In genomic region chr4:151981363-151981762, GRCm38 (mm10) we compare ENCODE assay signal across 8 mouse cellular contexts. TPM values are rescaled to one million over a fixed set of nuclear protein-coding genes. Genes with fewer than 3 reads are reported as not detected.
DNase-seq lines count a peak whose midpoint lies in the region; ATAC-seq and TF ChIP-seq lines count a peak whose summit lies in the region.

No protein-coding gene starts in this region.

- 10% methylated on average over 5 of the region's 5 CpGs for WGBS in bone marrow, adult 2 months
- WGBS in embryonic facial prominence, embryonic 14.5 days = 13% methylated on average over 5 of the region's 5 CpGs

- peak; percentile 61 for DNase-seq in A20 (ENCODE audit: low read depth, low spot score)
- peak; percentile 81 for DNase-seq in embryonic facial prominence, embryonic 14.5 days (ENCODE audit: low spot score)
- peak; percentile 68 to 82 for DNase-seq in heart, adult 9 months (ENCODE audit: low spot score in 2 of 2)
- peak; percentile 87 for DNase-seq in kidney, adult 9 months
- DNase-seq in liver = peak; percentile 81
- DNase-seq in spleen, postnatal 36 days (ENCODE audit: low spot score in 2 of 2) = peak; percentile 56 to 65

- H3K9me3 ChIP-seq in embryonic facial prominence, embryonic 14.5 days (ENCODE audit: control insufficient read depth, low read length) = no peaks in the 10 kb centered on the region

- H3K4me1 ChIP-seq in bone marrow, adult 2 months (ENCODE audit: control insufficient read depth, insufficient read depth, low read length) = 0 out of 2 replicates have a peak, but pooled peaks cover 2% of the 10 kb centered on the region
- no peaks in the 10 kb centered on the region; the same call in 1 of the 2 replicates for H3K4me1 ChIP-seq in embryonic facial prominence, embryonic 14.5 days (ENCODE audit: control insufficient read depth, insufficient read depth, low read length)

- no peak overlapping the region for H3K4me3 ChIP-seq in bone marrow, adult 2 months (replicated peaks; ENCODE audit: control insufficient read depth, low read depth, low read length)
- no peak overlapping the region for H3K4me3 ChIP-seq in embryonic facial prominence, embryonic 14.5 days (ENCODE audit: low read depth, low read length)

- no peaks in the 10 kb centered on the region for H3K27me3 ChIP-seq in embryonic facial prominence, embryonic 14.5 days (replicated peaks; ENCODE audit: control insufficient read depth, insufficient read depth, low read length)

- peak; percentile 99 for TF ChIP-seq CTCF in bone marrow, adult 2 months (IDR thresholded peaks at IDR 0.05; ENCODE audit: control insufficient read depth, insufficient read depth, low read length)

- no peak overlapping the region for H3K4me2 ChIP-seq in embryonic facial prominence, embryonic 14.5 days (ENCODE audit: low read depth, low read length)

- no peak overlapping the region for H3K9ac ChIP-seq in embryonic facial prominence, embryonic 14.5 days (ENCODE audit: low read depth, low read length)

- no peak overlapping the region for H3K27ac ChIP-seq in bone marrow, adult 2 months (ENCODE audit: control insufficient read depth, insufficient read depth, low read depth, low read length, poor library complexity)
- H3K27ac ChIP-seq in embryonic facial prominence, embryonic 14.5 days (replicated peaks; ENCODE audit: low read depth, low read length) = no peak overlapping the region

- peaks cover 58% of the 10 kb centered on the region for H3K36me3 ChIP-seq in embryonic facial prominence, embryonic 14.5 days (ENCODE audit: control insufficient read depth, insufficient read depth, low read length)

- peak; percentile 79 for ATAC-seq in embryonic facial prominence, embryonic 14.5 days (ENCODE audit: low read depth)
- ATAC-seq in monocyte, adult 5-6 weeks (replicated peaks; ENCODE audit: insufficient number of reproducible peaks, low FRiP score, low TSS enrichment, poor library complexity, severe bottlenecking) = peak; percentile 77

- no peak for TF ChIP-seq POLR2A in bone marrow, adult 2 months (IDR thresholded peaks at IDR 0.05; ENCODE audit: borderline replicate concordance, control insufficient read depth, low read depth, low read length)

RNA-seq across cellular contexts. Expression of gene Thap3, which starts 7.4 kb away (rescaled TPM):
- 16.4 and 23.6 TPM in 2 replicates for polyA plus RNA-seq in bone marrow, adult 2 months (2011; ENCODE audit: insufficient read depth, insufficient read length, low replicate concordance, missing spikeins)
- 31.7 and 32.7 TPM in 2 replicates for polyA plus RNA-seq in embryonic facial prominence, embryonic 14.5 days (2014; fragmentation: Nextera tagmentation; extraction: Ambion mirVana)
- total RNA-seq in monocyte, adult 5-6 weeks (2017) = 7.5 to 11.4 TPM (median 10.5 TPM) in 3 replicates

RNA-seq across cellular contexts. Expression of gene Phf13, which starts 14.7 kb away (rescaled TPM):
- polyA plus RNA-seq in bone marrow, adult 2 months (2011; ENCODE audit: insufficient read depth, insufficient read length, low replicate concordance, missing spikeins) = 1.9 and 2.8 TPM in 2 replicates
- 30.1 and 32.6 TPM in 2 replicates for polyA plus RNA-seq in embryonic facial prominence, embryonic 14.5 days (2014; fragmentation: Nextera tagmentation; extraction: Ambion mirVana)
- total RNA-seq in monocyte, adult 5-6 weeks (2017) = 6.7 to 8.8 TPM (median 7.8 TPM) in 3 replicates

RNA-seq across cellular contexts. Expression of gene Klhl21, which starts 27.2 kb away (rescaled TPM):
- polyA plus RNA-seq in bone marrow, adult 2 months (2011; ENCODE audit: insufficient read depth, insufficient read length, low replicate concordance, missing spikeins) = 3.5 and 6.6 TPM in 2 replicates
- 10.9 and 11.2 TPM in 2 replicates for polyA plus RNA-seq in embryonic facial prominence, embryonic 14.5 days (2014; fragmentation: Nextera tagmentation; extraction: Ambion mirVana)
- total RNA-seq in monocyte, adult 5-6 weeks (2017) = 7.1 to 11.1 TPM (median 9.6 TPM) in 3 replicates

RNA-seq across cellular contexts. Expression of gene Zbtb48, which starts 46.1 kb away (rescaled TPM):
- polyA plus RNA-seq in bone marrow, adult 2 months (2011; ENCODE audit: insufficient read depth, insufficient read length, low replicate concordance, missing spikeins) = 7.7 and 21.0 TPM in 2 replicates
- polyA plus RNA-seq in embryonic facial prominence, embryonic 14.5 days (2014; fragmentation: Nextera tagmentation; extraction: Ambion mirVana) = 19.0 and 19.9 TPM in 2 replicates
- total RNA-seq in monocyte, adult 5-6 weeks (2017) = 4.1 to 10.8 TPM (median 9.1 TPM) in 3 replicates

RNA-seq across cellular contexts. Expression of gene Dnajc11, which starts 47.9 kb away (rescaled TPM):
- polyA plus RNA-seq in bone marrow, adult 2 months (2011; ENCODE audit: insufficient read depth, insufficient read length, low replicate concordance, missing spikeins) = 50.8 and 79.8 TPM in 2 replicates
- polyA plus RNA-seq in embryonic facial prominence, embryonic 14.5 days (2014; fragmentation: Nextera tagmentation; extraction: Ambion mirVana) = 47.5 and 53.1 TPM in 2 replicates
- 20.1 to 46.9 TPM (median 23.0 TPM) in 3 replicates for total RNA-seq in monocyte, adult 5-6 weeks (2017)
